In genomic region chr5:122690486-122690885, GRCm38 (mm10) we compare ENCODE assay signal across 15 mouse cellular contexts.
"Had no signal": no experiment of that assay in that cellular context is flagged by ENCODE, and none has a peak within 500 bp of the region (broad histone marks: within the 10 kb centered on the region; RNA-seq: fewer than 3 reads in every experiment).

No protein-coding gene starts in this region.

- ATAC-seq: lung, postnatal 0 days; midbrain, embryonic 15.5 days had no signal

- H3K4me2 ChIP-seq: limb, embryonic 13.5 days; midbrain, embryonic 11.5 days; midbrain, embryonic 15.5 days; neural tube, embryonic 12.5 days had no signal

- H3K4me3 ChIP-seq: layer of hippocampus, adult 2 months; limb, embryonic 13.5 days; midbrain, embryonic 15.5 days; neural tube, embryonic 12.5 days had no signal

- H3K27me3 ChIP-seq: limb, embryonic 13.5 days; midbrain, embryonic 15.5 days; neural tube, embryonic 12.5 days had no signal

- H3K9me3 ChIP-seq: limb, embryonic 13.5 days; midbrain, embryonic 15.5 days; neural tube, embryonic 12.5 days had no signal

- H3K36me3 ChIP-seq: limb, embryonic 13.5 days; midbrain, embryonic 15.5 days; neural tube, embryonic 12.5 days had no signal

- DNase-seq: kidney, adult 18-20 months; kidney, postnatal 10 days; kidney, postnatal 4 days; left cerebral cortex, postnatal 4 days; lung, adult 2 months; lung, postnatal 4 days; spleen, adult 18-20 months; thymus, adult 18-20 months; thymus, postnatal 14 days had no signal

- H3K9ac ChIP-seq: limb, embryonic 13.5 days; midbrain, embryonic 15.5 days; neural tube, embryonic 12.5 days had no signal

- H3K4me1 ChIP-seq: limb, embryonic 13.5 days had no signal

- H3K27ac ChIP-seq: layer of hippocampus, adult 2 months; limb, embryonic 13.5 days; midbrain, embryonic 15.5 days; neural tube, embryonic 12.5 days had no signal
